Mouse (Mus musculus) testis, postnatal 10 days (tissue): ENCODE data around the gene Cbl.

Experiments used
- DNase-seq: peaks from one replicate; pipeline ENCODE4 v3.0.0; 2021; ENCODE audit warnings: low spot score

Gene Cbl

DNA sequence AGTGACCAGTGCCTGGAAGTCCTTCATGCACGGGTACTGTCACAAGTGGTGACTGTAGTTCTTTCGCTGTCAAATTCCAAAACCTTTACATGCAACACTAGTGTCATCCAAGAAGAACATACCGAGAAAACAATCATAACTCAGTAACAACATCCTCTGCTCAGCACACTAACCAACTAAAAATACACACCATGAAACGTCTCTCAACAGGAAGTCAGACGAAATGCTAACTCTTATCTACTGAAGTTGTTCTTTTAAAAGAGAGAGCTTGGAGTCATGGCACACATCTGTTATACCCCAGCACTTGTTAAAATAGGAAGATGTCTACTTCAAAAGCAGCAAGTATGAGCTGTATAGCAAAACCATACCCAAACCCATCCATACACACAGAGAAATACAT lies 52.3 kb downstream of the Cbl start:
- DNase-seq: no peak

DNA sequence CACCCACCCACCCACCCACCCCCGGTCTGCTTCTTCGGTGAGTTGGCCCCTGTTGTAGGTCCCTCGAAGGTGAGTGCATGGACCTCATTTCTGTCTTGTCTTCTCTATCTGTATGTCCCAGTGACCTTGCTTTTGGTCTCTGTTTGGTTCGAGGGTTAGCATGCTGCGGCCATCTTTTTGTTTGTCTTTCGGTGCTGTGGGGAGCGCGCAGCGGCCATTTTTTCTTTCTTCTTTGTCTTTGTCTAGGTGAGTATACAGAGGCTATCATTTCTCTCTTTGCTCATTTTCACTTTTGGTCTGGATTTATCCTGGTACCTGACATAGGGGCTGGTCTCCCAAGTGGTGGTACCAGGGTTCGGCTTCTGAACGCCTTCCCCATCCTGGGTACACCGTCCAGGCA lies 55.0 kb downstream of the Cbl start:
- no peak for DNase-seq

DNA sequence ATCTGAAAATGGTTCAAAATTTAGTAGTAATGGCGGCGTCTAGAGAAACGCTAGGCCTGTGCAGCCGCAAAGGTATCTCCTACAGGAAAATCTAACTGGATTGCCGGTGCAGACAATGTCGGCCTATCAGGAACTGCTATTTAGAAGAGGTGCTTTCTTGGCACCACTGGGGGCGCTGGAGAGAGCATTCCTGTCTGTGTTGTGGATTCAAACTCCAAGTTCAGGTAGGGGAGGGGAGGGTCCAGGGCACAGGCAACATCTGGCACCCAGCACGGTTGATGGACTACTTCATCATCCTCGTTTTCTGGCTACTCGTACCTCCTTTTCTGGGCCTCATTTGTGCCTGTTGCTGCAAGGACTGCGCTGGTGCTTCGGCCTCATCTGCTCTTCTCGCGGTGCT lies 55.5 kb downstream of the Cbl start:
- peak; percentile 58 for DNase-seq

DNA sequence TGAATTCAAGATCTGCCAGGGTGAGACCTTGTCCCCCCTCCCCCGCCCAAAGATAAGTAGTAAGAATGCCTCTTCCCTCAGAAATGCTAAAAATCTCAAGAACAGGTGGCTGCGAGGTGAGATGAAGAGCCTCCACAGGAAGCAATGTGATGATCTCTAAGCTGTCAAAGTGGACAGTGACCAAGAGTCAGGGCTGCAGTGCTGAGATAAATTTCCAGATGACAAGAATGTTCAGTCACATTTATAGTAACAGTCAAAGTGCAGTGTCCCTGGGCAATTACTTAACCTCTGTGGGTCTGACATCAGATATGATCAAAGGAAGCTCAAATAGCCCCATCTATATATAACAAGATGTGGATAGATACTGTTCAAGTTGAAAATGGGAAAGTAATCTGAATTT lies 56.4 kb downstream of the Cbl start:
- no peak for DNase-seq

DNA sequence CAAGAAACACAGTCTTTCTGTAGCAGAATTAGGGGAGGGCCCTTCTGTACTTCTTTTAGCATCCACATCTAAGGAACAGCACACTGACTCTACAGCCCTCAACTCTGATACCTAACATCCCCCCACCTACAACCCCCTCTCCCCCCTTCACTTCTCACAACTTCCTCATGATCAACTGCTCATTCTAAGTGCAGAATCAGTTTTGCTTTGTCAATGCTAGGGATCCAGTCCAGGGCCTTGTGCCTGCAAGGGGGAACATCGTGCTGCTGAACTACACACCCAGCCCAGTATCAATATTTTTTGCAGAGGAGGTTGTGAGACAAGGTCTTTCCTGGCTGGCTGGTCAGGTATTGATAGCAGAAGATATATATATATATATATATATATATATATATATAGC lies 57.9 kb downstream of the Cbl start:
- DNase-seq: no peak

DNA sequence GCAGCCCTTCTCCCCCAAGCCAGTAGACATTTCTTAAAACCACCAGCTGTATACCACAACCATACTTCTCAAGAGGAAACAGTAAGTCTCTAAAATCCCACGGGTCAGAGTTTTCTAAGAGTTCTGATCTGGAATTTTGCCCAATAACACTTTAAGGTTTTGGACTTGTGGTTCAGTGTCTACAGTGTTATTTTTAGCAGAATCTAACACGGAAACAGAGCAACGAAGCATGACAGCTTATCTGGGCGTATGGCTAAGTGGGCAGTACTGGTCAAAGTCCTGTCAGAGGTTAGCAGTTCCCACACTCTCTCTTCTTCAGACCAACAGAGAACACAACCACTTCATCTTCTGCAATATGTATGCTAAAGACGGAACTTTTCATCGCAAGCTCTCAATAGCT lies 58.3 kb downstream of the Cbl start:
- no peak for DNase-seq

DNA sequence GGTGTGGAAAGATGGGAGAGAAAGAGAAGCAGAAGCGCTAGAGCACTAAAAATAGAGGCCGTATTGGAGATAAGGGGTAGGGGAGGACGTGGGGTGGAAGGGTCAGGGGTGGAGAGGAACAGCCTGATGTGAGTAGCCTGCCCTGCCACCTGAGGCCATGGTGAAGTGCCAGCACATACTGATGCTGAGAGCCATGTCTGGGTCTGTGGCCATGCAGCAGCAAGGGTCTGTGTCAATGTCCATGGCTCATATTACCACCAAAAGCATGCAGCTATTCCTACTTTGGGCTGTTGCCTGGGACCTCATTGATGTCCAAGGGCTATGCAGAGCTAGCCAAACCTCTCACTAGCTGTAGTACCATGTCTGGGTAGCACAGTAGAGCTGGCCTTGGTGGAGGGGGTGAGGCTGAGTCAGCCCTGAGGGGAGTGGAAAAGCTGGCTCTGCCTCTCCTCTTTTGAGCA lies 63.1 kb downstream of the Cbl start:
- no peak for DNase-seq

DNA sequence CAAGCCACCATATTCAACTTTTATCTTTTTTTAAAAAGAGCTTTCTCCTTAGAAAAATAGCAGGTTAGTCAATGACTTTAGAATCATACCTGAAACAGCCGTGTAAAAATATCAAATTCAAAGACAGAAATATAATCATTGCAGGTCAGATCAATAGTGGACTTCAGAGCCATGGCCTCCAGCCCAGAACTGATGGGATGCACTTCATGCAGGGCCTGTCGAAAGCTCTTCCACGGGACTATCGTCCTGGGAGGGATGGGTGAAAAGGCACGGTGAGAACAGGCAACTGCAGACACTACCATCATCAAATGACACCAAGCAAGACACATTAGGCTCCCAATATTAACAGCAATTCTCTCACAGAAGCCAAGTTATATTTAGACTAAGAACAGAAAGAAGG lies 64.9 kb downstream of the Cbl start:
- DNase-seq: no peak

DNA sequence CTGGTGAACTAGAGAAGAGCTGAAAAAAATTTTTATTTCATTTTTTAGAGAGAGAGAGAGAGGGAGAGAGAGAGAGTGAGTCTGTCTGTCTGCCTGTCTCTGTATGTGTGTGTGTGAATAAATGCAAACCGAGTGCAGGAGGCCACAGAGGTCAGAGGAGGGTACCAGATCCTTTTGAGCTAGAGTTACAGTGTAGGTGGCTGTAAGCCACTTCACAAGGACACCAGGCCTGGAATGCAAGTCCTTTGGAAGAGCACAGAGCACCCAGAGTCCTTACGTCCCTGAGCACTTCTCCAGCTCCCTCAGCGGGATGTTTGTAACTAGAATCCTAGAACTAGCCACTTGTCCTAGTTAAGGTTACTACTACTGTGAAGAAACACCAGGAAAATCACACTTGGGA lies 74.0 kb downstream of the Cbl start:
- DNase-seq: no peak

DNA sequence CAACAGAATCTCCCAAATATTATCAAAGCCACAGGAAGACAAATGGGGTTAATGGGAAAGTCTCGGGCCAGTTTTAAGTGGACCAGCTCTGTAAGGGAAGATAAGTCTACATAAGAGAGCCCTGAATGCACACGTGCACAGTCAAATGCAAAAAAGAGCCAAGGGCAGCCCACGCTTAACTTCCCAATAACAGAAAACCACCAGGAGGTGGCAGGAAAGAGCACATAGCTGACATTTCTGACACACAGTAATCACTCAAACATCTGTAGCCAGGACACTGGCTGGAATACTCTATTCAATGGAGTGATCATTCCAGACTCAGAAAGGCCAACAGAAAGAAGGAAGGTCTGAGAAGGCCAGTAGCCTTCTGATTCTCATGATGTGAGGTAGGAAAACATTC lies 86.6 kb downstream of the Cbl start:
- no peak for DNase-seq

DNA sequence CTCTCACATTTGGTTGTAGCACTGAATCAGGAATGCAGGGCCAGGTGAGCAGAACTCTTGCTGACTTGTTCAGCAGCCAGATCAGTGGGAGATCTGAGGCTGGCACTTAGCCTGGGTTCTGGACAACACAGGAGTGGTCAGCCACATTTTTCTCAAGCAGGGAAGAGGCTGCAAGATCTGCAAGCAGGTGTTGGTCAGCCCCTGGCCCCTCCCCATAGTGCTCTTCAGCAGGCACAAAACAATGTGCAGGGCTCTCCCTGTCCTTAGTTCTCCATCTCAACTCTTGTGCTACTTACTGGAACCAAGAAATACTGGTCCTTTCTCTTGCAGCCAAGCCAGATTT lies 89.2 kb downstream of the Cbl start:
- no peak for DNase-seq

DNA sequence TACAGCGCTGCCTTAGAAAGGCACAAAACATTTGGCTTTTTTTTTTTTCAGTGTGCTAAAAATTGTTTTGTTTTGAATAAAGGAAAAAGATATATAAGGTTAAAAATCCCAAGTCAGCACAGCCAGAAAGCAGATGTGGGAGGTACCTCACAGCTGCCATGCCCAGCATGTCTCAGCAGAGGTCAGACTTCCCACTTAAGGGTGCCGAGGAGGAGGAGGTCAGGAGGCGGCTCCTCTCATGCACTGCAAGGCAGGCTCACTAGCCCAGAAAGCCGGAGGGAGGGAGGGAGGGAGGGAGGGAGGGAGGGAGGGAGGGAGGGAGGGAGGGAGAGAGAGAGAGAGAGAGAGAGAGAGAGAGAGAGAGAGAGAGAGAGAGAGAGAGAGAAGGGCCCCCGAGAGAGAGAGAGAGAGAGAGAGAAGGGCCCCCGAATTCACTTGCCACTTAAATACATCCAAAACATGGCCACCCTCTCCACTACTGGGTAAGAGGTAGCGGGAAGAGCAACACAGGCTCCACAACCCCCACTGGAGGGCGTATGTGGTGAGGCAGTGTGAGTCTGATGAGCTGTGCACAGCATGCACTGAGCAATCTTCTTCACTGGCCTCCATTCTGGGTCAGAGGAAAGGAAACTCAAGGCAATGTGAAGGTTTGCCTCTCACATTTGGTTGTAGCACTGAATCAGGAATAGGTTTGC lies 89.7 kb downstream of the Cbl start:
- no peak for DNase-seq

DNA sequence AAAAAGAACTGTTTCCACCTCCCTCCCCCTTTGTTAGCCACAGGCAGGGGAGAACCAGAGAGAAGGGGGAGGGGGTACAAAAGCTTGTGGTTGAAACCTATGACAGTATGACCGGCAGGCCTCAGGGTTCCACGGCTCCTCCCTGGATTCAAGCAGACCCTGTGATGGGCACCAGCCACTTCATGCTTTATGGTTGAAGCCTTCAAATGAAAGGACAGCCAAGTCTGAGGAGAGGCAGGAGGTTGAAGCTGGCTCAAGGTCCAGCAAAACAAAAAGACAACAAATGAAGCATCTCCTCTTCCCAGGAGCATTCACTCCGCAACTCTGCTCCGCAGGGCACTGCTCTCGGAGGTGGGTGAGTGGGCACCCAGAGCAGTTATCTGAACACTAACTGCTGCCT lies 90.4 kb downstream of the Cbl start:
- no peak for DNase-seq

DNA sequence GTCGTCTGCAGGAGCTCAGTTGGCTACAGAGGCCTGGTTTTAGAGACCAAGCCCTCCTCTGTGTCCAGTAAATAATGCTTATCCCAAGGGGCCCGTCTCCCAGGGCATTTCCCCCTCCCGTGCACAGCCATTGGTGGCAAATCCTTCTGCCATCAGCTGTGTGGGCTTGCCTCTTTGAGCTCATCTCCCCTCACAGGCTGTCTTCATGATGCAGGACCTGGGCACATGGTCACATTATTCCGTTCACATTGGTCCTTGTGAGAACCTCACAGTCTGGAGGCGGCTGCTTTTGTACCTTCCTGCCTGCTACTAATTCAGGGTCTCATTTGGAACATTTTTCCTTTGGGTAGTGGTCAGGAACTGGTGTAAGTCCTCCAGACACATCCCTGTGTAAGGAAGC lies 91.9 kb downstream of the Cbl start:
- no peak for DNase-seq

DNA sequence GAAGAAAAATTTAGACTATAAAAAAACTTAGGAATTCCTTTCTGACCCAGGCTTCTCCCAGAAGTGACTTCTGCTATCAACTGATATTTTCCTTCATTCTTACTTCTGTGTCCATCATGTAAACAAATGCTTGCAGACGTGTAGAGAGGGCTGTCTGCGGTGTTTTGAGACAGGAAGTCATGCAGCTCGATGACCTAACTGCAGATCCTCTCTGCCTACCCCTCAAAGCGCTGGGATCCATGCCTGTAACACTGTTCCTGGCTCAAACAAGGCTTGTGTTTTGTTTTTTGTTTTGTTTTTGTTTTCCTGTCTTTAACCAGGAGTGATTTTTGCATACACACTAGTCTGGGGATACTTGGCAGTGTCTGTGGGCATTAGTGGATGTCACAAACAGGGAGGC lies 96.0 kb downstream of the Cbl start:
- no peak for DNase-seq

DNA sequence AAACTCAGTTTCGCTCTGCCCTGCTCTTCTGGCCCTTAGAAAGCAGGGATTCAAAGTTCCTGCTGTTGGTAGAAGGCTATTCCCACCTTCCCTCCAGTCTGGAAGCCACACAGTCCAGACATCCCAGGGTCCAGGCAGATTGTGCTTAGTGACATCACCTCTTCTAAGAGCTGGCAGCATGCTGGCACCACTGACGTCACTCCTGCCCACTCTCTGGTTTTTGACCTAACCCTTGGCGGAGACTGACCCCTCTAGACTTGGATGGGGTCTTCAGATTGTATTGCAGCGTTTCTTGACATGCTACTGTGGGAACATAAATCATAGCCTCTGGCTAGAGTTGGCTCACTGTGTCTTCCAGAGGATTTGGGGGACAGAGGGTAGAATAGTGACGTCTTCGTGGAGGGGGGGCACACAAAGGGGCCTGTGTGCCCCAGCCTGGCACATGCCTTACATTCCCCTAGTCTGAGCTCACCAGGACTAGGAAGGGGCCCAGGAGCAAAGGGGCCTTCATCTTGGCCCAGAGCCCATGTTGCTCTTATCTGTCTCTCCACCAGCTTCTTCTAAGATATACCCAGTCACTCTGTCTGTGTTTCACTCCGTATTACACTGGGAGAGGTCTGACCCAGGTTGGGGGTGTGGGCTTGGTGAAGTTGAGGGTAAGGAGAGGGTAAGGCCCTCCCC lies 98.0 kb downstream of the Cbl start:
- no peak for DNase-seq

DNA sequence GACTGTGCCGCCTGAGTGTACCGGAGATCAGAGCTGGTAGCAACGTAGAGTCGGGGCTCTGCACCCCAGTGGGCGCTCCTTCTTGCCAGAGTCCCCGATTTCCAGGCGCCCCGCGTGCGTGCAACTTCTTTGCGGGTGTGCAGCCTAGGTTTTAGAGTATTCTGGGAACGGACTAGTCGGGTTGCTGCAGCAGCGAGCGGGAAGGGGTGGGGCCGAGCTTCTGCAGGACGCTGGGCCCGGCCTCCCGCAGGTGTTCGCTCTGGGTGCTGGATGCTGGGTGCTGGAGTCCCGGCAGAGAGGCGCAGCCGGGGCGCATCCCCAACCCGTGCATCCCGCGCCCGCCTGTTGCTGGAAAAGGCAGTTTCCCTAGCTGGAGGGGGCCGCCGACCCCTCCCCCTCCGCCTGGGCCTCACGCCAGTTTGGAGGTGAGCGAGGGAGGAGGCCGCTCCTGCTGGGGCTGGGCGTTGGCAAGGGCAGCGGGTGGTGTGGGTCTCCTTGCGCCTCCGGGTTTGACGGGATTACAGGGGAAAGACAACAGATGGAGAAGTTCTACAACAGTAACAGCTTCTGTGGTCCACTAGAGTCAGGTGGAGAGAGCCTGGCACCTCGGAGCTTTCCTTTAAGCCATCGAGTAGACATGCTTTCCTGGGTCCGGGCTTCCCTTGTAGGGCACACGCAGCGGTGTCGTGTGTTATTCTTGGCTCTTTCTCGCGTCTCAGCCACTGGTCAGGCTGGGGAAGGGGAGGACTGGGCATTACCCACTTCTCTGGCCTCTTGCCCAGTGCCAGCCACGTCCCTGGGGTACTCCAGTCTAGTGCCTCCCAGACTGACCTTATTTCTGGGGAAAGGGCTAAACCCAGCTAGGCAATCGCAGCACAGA lies 98.8 kb downstream of the Cbl start:
- peak; percentile 79 for DNase-seq

DNA sequence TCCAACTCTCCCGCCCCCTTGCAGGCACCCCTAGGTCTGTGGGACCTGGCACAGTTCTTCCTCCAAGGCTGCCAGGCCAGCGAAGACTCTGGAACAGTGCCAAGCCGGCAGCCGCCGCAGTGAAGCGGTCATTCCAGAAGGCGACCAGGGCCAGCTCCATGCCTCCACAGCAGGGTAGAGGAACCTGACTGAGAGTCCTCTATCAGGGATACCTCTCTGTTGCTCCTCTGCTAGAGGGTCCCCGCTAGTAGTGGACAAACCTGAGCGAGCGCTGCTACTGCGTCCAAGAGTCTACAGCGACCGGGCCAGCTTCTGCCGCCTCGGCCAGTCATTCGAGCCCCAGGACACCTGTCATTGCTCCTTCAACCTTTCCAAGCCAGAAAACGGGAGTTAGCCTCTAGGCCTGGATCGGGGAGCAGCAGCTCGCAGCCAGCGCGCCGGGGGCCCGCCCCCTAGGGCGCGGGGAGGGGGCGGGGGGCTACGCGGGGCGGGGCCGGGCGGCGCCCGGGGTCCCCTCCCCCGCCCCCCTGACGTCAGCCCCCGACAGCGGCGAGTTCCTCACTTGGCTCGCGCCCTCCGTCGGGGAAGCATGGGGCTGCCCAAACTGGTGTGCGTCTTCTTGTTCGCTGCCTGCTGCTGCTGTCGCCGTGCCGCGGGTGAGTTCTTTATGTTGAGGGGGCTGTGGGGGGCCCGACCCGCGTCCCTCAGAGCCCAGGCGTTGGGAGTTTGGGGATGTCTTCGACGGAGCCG lies 99.6 kb downstream of the Cbl start, which contains the start of gene Mcam:
TSS of gene Mcam (plus strand) at position 369 of the 750 bp plus-strand sequence.
- DNase-seq: peak; percentile 81

DNA sequence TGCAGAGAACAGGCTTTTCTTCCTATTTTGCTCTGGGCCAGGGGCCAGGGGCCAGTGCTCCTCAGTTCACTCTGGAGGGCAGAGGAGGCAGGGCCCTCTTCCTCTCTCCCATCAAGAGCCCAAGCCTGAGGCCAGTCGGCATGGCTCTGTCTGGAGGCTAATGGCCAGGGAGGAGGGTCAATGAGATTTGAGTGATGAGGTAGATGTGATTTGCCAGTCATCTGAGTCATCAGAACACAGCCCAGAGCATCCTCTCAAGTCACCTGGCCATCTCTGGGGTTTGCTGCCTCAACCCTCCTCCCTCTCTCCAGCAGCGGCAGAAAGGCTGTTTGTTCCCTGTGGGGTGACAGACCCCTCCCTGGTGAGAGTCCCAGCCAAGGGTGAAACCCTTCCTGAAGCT lies 100.6 kb downstream of the Cbl start:
- DNase-seq: no peak

DNA sequence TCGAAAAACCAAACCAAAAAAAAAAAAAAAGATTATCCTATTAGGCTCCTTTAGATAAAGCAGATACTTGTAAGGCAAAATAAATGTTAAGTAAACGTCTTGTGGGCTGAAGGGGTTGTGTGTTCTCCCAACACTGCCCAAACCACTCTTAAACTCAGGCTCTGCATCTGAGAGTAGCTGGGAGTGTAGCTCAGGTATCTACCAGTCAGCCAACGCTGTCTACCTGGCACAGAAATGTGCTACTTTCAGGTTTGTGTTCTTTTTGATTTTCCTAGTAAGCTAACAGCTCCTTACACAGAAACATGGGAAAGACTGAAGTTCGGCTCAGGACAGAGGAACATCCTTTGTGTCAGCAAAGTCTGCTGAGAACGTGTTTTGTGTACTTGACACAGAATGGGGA lies 101.6 kb downstream of the Cbl start:
- no peak for DNase-seq

DNA sequence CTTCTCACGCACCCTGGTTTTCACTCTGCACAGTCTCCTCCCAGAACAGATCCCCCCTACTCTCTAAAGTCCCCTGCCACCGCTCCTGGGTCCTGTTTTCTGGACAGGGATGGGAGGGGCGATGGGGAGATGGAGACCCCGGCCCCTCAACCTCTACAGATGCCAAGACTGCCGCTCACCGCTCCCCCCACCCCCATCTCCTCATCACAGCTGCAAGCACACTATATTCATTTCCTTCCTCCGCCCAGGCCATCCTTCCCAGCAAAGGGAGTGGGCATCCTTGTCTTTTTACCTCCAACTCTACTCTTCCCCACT lies 102.6 kb downstream of the Cbl start:
- no peak for DNase-seq

DNA sequence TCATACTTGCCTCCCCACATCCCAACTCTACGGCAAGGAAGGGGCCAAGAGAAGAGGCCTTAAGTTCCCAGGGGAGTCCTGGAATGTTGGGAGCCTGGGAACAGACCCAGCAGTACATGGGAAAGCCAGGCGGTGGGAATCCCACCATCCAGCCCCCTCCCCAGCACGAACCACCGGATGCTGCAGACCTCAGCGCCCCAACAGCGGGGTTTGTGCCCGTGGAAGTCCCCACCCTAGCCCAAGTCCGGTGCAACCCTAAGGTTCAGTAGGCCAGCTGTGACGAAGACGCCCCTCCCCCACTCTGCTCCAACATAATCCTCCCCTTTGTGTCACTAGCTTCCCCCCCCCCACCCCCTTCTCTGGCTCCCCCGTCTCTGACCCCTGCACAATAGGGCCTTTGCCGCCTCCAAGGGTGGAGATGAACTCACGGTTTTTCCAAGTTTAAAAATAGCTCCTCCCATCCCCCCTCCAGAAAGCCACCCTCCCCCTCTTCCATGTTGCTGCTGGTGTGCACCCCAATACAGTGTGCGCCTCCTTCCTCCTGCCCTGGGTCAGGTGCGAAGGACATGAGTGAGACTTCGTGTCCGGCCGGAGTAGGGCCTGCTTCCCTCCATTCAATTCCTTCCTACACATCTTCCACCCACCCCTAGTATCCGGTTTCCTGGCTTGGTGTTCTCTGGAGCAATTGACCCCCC lies 103.1 kb downstream of the Cbl start:
- DNase-seq: no peak
